Mouse (Mus musculus): ENCODE data around the gene Fam171b. TPM values are rescaled to one million over a fixed set of nuclear protein-coding genes. Genes with fewer than 3 reads are reported as not detected.

Gene Fam171b
- polyA plus RNA-seq, 1 experiment: 72.0 TPM

DNA sequence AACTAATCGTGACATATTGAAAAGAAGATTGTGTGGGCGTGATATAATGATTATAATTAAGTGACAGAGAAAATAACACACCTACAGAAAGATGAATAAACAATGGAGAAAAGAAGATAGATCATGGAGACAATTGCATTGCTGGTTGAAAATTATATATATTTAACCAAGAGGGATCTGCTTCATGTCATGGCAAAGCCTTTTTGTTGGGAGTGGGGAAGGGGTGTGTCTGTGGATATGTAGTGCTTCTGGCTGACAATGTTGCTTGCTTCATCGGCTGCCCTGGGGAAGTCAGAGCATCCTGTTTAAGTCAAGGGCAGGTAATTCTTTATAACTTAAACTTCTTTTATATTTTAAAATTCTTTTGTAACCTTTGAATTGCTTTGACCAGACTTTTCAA, 36.1 kb downstream of the Fam171b start:
- peaks cover 12% of the 10 kb centered on the region; the same call in 1 of the 2 replicates for H3K4me1 ChIP-seq (ENCODE audit: control insufficient read depth, insufficient read depth, low read length)
- no peak for TF ChIP-seq CTCF (IDR thresholded peaks at IDR 0.05; ENCODE audit: insufficient read depth, low read depth, low read length)
- H3K27ac ChIP-seq (ENCODE audit: insufficient read depth, low read depth, low read length): no peak overlapping the region
- 18% methylated on average over 3 of the region's 3 CpGs for WGBS
- no peak overlapping the region for H3K4me3 ChIP-seq (ENCODE audit: insufficient read depth, low read depth, low read length)

DNA sequence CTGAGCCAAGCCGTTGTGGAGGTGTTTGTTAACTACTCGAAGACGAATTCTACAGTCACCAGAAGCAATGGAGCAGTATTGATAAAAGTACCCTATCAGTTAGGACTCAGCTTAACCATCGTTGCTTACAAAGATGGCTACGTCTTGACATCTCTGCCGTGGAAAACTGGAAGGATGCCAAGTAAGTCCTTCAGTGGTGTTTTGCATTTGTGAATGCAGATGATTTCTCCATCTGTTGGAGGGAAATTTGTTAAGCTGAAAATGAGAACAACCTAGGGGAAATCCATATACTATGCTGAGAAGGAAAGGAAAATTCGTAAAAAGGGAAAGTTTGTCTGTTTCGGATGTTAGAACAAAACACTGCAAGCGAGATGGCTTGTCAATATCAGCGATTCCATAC, 41.0 kb downstream of the Fam171b start:
- WGBS: 51% methylated on average over 10 of the region's 10 CpGs
- H3K4me3 ChIP-seq (ENCODE audit: insufficient read depth, low read depth, low read length): no peak overlapping the region
- peak overlapping the region; percentile 56; the same call in 1 of the 2 replicates for H3K27ac ChIP-seq (ENCODE audit: insufficient read depth, low read depth, low read length)
- peaks cover 3% of the 10 kb centered on the region; the same call in 1 of the 2 replicates for H3K4me1 ChIP-seq (ENCODE audit: control insufficient read depth, insufficient read depth, low read length)
- TF ChIP-seq POLR2A (IDR thresholded peaks at IDR 0.05; ENCODE audit: insufficient read depth, low read depth, low read length) (no peak), CTCF (IDR thresholded peaks at IDR 0.05; ENCODE audit: insufficient read depth, low read depth, low read length) (no peak)

DNA sequence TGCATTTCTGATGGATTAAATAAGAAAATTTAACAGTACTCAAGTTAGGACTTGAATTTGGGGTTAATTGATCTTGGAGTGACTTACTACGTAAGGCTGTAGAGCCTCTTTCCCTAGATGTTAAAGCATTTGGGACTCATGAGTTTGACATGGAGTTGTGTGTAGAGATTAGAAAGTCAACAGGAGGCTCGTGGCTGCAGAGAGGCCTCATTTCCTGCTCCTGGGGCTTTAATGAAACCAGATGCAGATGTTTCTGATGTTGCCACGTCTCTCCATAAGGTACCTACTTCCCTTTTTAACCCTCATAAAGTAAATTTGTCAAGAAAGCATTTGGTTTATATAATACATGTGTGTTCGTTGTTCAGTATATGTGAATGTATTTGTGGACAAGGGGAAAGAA, 43.8 kb downstream of the Fam171b start:
- TF ChIP-seq CTCF (IDR thresholded peaks at IDR 0.05; ENCODE audit: insufficient read depth, low read depth, low read length) (no peak), POLR2A (IDR thresholded peaks at IDR 0.05; ENCODE audit: insufficient read depth, low read depth, low read length) (no peak)
- no peak overlapping the region for H3K27ac ChIP-seq (ENCODE audit: insufficient read depth, low read depth, low read length)
- H3K4me3 ChIP-seq (ENCODE audit: insufficient read depth, low read depth, low read length): no peak overlapping the region
- WGBS: 50% methylated on average over 4 of the region's 4 CpGs
- H3K4me1 ChIP-seq (ENCODE audit: control insufficient read depth, insufficient read depth, low read length): peaks cover 6% of the 10 kb centered on the region; the same call in 1 of the 2 replicates

DNA sequence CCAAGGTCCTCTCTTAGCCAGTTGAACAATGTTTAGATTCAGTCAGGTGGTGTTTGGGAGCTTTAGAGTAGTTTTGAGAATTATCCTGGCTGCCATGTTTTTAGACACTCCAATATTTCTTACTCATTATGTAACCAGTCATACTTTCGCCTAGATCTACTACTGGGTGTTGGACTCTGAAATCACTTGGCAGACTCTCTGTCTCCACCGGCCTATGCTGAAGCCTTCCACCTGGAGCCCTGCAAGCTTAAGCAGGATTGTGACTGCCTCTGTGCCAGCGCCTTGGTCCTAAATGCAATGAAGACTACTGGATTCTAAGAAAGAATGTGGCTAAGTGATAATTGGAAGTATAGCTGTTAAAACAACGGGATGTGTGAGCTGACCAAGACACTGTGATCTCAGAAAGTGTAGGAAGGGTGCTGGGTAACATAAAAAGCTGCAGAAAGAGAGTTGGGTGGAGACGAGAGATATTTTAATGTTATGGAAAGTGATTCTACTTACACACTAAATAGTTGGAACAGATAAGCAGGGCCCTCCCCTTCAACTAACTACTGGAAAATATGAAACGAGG, 71.5 kb downstream of the Fam171b start:
- H3K4me3 ChIP-seq (ENCODE audit: insufficient read depth, low read depth, low read length): no peak overlapping the region
- H3K4me1 ChIP-seq (ENCODE audit: control insufficient read depth, insufficient read depth, low read length): peaks cover 9% of the 10 kb centered on the region
- H3K27ac ChIP-seq (ENCODE audit: insufficient read depth, low read depth, low read length): no peak overlapping the region
- TF ChIP-seq POLR2A (IDR thresholded peaks at IDR 0.05; ENCODE audit: insufficient read depth, low read depth, low read length): no peak
- TF ChIP-seq CTCF (IDR thresholded peaks at IDR 0.05; ENCODE audit: insufficient read depth, low read depth, low read length): no peak
- 47% methylated on average over 6 of the region's 6 CpGs for WGBS

DNA sequence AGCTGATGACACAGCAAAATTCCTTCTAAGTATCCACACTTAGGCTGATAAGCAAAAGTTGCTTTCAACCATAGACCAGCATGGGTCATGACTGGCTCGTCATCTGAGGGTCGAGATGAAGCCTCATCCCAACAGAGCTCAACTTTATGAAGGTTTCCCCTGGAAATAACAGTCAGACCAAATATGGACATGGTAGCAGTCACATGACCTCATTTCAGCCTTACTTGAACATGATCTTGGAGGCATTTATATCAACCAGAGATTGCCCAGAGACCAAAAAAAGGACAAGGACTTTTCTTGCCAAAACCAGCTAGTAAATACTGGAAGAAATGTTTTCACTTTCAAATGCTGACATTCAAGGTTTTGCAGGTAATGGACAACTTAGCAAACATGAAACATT, 81.3 kb downstream of the Fam171b start:
- WGBS: 94% methylated on average over 2 of the region's 2 CpGs

DNA sequence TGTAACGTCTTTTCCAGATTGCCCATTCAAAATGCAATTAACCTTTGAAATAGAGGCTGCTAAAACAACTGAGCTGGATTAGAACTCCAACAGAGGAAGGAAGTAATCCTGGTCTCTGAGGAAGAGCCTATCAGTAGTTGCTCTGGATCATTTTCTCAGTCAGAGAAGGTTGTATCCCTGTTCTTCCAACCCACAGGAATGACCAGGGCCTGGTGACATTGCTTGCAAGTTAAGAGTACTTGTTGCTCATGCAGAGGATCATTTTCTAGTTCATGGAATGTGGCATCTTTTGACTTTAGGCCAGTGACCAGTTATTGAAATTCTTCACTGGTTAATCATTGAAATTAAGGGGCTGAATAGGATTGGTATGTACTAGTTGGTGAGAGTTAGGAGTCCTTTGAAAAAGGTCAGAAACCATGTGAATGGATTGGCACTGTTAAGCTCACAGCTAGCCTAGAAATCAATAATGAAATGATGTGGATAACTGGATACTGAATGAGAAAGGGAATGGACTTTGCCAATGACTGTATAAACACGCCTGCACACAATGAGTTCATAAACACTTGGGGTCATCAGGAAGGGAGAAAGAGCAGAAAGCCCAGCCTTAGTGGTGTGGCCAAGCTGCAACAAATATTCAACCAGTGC, 89.6 kb downstream of the Fam171b start:
- H3K4me3 ChIP-seq (ENCODE audit: insufficient read depth, low read depth, low read length): no peak overlapping the region
- no peak for TF ChIP-seq POLR2A (IDR thresholded peaks at IDR 0.05; ENCODE audit: insufficient read depth, low read depth, low read length)
- no peak for TF ChIP-seq CTCF (IDR thresholded peaks at IDR 0.05; ENCODE audit: insufficient read depth, low read depth, low read length)
- no peak overlapping the region for H3K27ac ChIP-seq (ENCODE audit: insufficient read depth, low read depth, low read length)
- no peaks in the 10 kb centered on the region for H3K4me1 ChIP-seq (ENCODE audit: control insufficient read depth, insufficient read depth, low read length)
- 81% methylated on average over 2 of the region's 2 CpGs for WGBS

More for the DNA sequence above, 81.3 kb downstream of the Fam171b start:
- Histone ChIP-seq H3K27ac (ENCODE audit: insufficient read depth, low read depth, low read length) (no peak overlapping the region), H3K4me3 (ENCODE audit: insufficient read depth, low read depth, low read length) (no peak overlapping the region), H3K4me1 (ENCODE audit: control insufficient read depth, insufficient read depth, low read length) (no peaks in the 10 kb centered on the region)
- TF ChIP-seq CTCF (IDR thresholded peaks at IDR 0.05; ENCODE audit: insufficient read depth, low read depth, low read length) (no peak), POLR2A (IDR thresholded peaks at IDR 0.05; ENCODE audit: insufficient read depth, low read depth, low read length) (no peak)

DNA sequence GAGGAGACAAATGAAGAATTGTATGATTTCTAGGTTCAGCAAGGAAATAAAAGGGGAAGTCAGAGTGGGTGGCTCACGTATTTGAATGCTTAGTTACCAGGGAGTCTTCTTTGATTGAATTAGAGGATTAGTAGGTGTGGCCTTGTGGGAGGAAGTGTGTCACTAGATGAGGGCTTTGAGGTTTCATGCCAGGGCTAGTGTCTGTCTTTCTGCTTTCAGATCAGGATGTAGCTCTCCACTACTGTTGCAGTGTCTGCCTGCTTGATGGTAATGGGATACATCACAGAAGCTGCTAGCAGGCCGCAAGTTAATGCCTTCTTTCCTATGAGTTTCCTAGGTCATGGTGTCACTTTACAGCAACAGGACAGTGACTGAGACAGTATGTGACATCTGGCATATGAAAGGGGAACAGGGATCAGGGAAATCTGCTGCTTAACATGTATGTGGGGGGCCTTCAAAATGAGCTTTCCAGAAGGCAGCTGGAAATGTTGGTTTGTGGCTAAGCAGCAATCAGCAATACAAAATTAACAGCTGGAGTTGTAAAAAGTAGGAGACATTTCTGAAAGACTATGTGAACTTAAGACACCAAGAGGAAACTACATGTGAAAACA, 117.1 kb downstream of the Fam171b start:
- WGBS: 52% methylated on average over 2 of the region's 2 CpGs
- no peak overlapping the region for H3K4me3 ChIP-seq (ENCODE audit: insufficient read depth, low read depth, low read length)
- H3K27ac ChIP-seq (ENCODE audit: insufficient read depth, low read depth, low read length): no peak overlapping the region
- no peaks in the 10 kb centered on the region for H3K4me1 ChIP-seq (ENCODE audit: control insufficient read depth, insufficient read depth, low read length)
- TF ChIP-seq CTCF (IDR thresholded peaks at IDR 0.05; ENCODE audit: insufficient read depth, low read depth, low read length): no peak
- no peak for TF ChIP-seq POLR2A (IDR thresholded peaks at IDR 0.05; ENCODE audit: insufficient read depth, low read depth, low read length)

Other genes with a start within 250 kb of the Fam171b start
- gene Zc3h15, start 168.2 kb upstream of the Fam171b start, polyA plus RNA-seq (2012; ENCODE audit: insufficient read depth, insufficient read length, low replicate concordance, missing spikeins): 220 TPM in 1 of 2 replicates, not detected in the other
- not detected in 2 replicates for gene Itgav, start 88.2 kb upstream of the Fam171b start, polyA plus RNA-seq (2012; ENCODE audit: insufficient read depth, insufficient read length, low replicate concordance, missing spikeins)
- gene Zswim2, start 128.6 kb downstream of the Fam171b start, polyA plus RNA-seq (2012; ENCODE audit: insufficient read depth, insufficient read length, low replicate concordance, missing spikeins): not detected in 2 replicates
- gene Gm13698, start 143.1 kb downstream of the Fam171b start, polyA plus RNA-seq (2012; ENCODE audit: insufficient read depth, insufficient read length, low replicate concordance, missing spikeins): not detected in 2 replicates
- gene Gm13693, start 148.9 kb downstream of the Fam171b start, polyA plus RNA-seq (2012; ENCODE audit: insufficient read depth, insufficient read length, low replicate concordance, missing spikeins): not detected in 2 replicates
- gene Gm13695, start 154.7 kb downstream of the Fam171b start, polyA plus RNA-seq (2012; ENCODE audit: insufficient read depth, insufficient read length, low replicate concordance, missing spikeins): not detected in 2 replicates
- not detected in 2 replicates for gene Gm13696, start 160.5 kb downstream of the Fam171b start, polyA plus RNA-seq (2012; ENCODE audit: insufficient read depth, insufficient read length, low replicate concordance, missing spikeins)
- gene Gm13694, start 166.3 kb downstream of the Fam171b start, polyA plus RNA-seq (2012; ENCODE audit: insufficient read depth, insufficient read length, low replicate concordance, missing spikeins): not detected in 2 replicates
- not detected in 2 replicates for gene Gm13697, start 172.1 kb downstream of the Fam171b start, polyA plus RNA-seq (2012; ENCODE audit: insufficient read depth, insufficient read length, low replicate concordance, missing spikeins)
- gene Gm13691, start 177.9 kb downstream of the Fam171b start, polyA plus RNA-seq (2012; ENCODE audit: insufficient read depth, insufficient read length, low replicate concordance, missing spikeins): not detected in 2 replicates

All from olfactory bulb, adult 2 months (tissue).